Mouse (Mus musculus) liver, postnatal 0 days (tissue): Measurements from ENCODE around the gene Sval2.

Experiments
- CTCF ChIP-seq: sonication (generic); IDR thresholded peaks from 2 replicates; pipeline ENCODE4 v1.5.1; 2016; ENCODE audit warnings: antibody characterized with exemption, low read depth
- EP300 ChIP-seq: IDR thresholded peaks from 2 replicates; pipeline ENCODE4 v1.6.1; 2016; ENCODE audit warnings: antibody characterized with exemption, low read depth, mild to moderate bottlenecking

- TF ChIP-seq CTCF (no peak), EP300 (no peak)
Measured at GRCm38 (mm10) chr6:41824086-41824485, 28.7 kb upstream of the Sval2 start.
